Mouse (Mus musculus) heart, postnatal 0 days (tissue): ENCODE measurements around the gene Nsl1.

Source experiments
- CTCF ChIP-seq: IDR thresholded peaks from 2 replicates; pipeline ENCODE4 v1.5.1; 2016; ENCODE audit warnings: antibody characterized with exemption, control low read depth, low read depth
- EP300 ChIP-seq: IDR thresholded peaks from 2 replicates; pipeline ENCODE4 v1.6.1; 2016; ENCODE audit warnings: antibody characterized with exemption, low read depth

DNA sequence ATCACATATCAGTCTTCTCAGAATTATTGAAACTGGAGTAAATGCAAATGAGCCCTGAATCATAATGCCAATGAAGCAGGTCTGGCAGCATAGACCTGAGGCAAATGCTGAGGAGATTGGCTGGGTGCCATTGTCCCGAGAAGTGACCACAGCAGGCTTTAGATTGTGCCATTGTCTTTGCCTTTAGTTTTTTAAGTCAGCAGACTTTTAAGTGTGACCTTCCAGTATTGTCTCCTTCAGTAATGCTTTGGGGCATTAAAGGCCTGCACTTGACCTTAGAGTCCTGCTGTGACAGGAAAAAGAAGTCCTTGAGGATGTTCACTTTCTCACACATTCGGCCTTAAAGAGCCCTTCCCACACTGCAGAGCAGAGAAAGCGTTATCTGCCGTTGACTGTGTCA lies 7.4 kb downstream of the Nsl1 start:
- TF ChIP-seq CTCF, result no peak
- no peak for TF ChIP-seq EP300
